Mouse (Mus musculus): ENCODE results near the gene Cbx2.

DNA sequence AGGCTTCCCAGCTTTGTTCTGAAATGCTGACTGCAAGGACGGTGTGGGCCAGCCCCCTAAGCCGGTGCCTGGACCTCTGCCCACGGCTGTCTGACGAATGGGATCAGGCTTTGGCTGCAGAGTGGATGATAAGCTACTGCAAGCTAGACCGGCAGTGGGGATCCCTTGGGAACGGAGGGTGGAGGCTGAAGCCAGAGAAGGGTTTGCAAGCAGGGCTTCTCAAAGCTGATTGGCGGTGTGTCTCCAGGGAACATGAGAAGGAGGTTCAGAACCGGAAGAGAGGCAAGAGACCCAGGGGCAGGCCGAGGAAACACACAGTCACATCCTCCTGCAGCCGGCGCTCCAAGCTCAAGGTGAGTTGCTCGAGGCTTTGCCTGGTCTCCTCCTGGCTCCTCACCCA, 3.4 kb downstream of the Cbx2 start:
- TF ChIP-seq POLR2A (IDR thresholded peaks at IDR 0.05; ENCODE audit: low read depth, low read length), result no peak
- no peak for TF ChIP-seq CTCF (IDR thresholded peaks at IDR 0.05; ENCODE audit: extremely low read depth, insufficient read depth, insufficient read length, insufficient replicate concordance)
